Mouse (Mus musculus) hindbrain, embryonic 12.5 days (tissue): Measurements from ENCODE around the gene Timm17a. TPM values are rescaled to one million over a fixed set of nuclear protein-coding genes. Genes with fewer than 3 reads are reported as not detected.

Source experiments
- ATAC-seq: fragments of 200-750 bp; cut with Nextera tagmentation; 2 replicates; pipeline ENCODE4 v1.8.0; 2017; ENCODE audit warnings: moderate TSS enrichment; ENCODE audit not compliant: low FRiP score
- H3K27ac ChIP-seq: fragments of 300-500 bp; sonication (generic); 2 replicates; pipeline ENCODE4 v1.5.1; 2016; ENCODE audit warnings: mild to moderate bottlenecking
- H3K27me3 ChIP-seq: fragments of 300-500 bp; sonication (generic); 2 replicates; pipeline ENCODE4 v1.6.1; 2016; ENCODE audit warnings: mild to moderate bottlenecking
- H3K36me3 ChIP-seq: fragments of 300-500 bp; sonication (generic); 2 replicates; pipeline ENCODE4 v1.6.1; 2016; ENCODE audit warnings: mild to moderate bottlenecking
- H3K4me1 ChIP-seq: fragments of 300-500 bp; sonication (generic); 2 replicates; pipeline ENCODE4 v1.6.1; 2016
- H3K4me2 ChIP-seq: fragments of 300-500 bp; sonication (generic); replicated peaks from 2 replicates; pipeline ENCODE4 v1.6.1; 2016; ENCODE audit warnings: mild to moderate bottlenecking
- H3K4me3 ChIP-seq: fragments of 300-500 bp; sonication (generic); 2 replicates; pipeline ENCODE4 v1.5.1; 2016; ENCODE audit warnings: mild to moderate bottlenecking
- H3K9ac ChIP-seq: fragments of 300-500 bp; sonication (generic); 2 replicates; pipeline ENCODE4 v1.6.1; 2016; ENCODE audit warnings: mild to moderate bottlenecking, moderate library complexity
- H3K9me3 ChIP-seq: fragments of 300-500 bp; sonication (generic); replicated peaks from 2 replicates; pipeline ENCODE4 v1.6.1; 2016; ENCODE audit warnings: mild to moderate bottlenecking
- WGBS: fragments of 180-500 bp; shearing (Covaris S2); methylation state at CpG from one replicate; pipeline ENCODE4 v1.1.7; 2016; 5-methylcytosine and 5-hydroxymethylcytosine counted together
- polyA plus RNA-seq: library from polyadenylated mRNA; unstranded; fragments of >200 nt; fragmentation: Nextera tagmentation; extraction: Ambion mirVana; gene quantifications from 2 replicates; pipeline ENCODE4 v1.2.1, GENCODE M21; 2016

Gene Timm17a
- polyA plus RNA-seq, 1 experiment from 2014 or later, result 141 TPM

GRCm38 (mm10) chr1:135324571-135324970 is 11.0 kb upstream of the Timm17a start, which contains the start of gene Lmod1:
TSS of gene Lmod1 (plus strand) at chr1:135324807.
- 20% methylated on average over 8 of the region's 8 CpGs for WGBS
- Histone ChIP-seq H3K4me1 (0 out of 2 replicates have a peak, but pooled peaks cover 3% of the 10 kb centered on the region), H3K4me3 (no peak within 1 kb of the TSS), H3K4me2 (peak within 1 kb of the TSS; percentile 8; the same call in 1 of the 2 replicates), H3K27me3 (peaks cover 8% of the 10 kb centered on the region), H3K9me3 (no peaks in the 10 kb centered on the region), H3K9ac (no peak within 1 kb of the TSS), H3K36me3 (no peaks in the 10 kb centered on the region), H3K27ac (no peak within 1 kb of the TSS)
- no peak for ATAC-seq

GRCm38 (mm10) chr1:135323367-135323901 is 9.9 kb upstream of the Timm17a start:
- no peak for ATAC-seq
- H3K27ac ChIP-seq, result no peak overlapping the region
- 81% methylated on average over 7 of the region's 7 CpGs for WGBS

GRCm38 (mm10) chr1:135312201-135312600 is 1.4 kb downstream of the Timm17a start:
- peaks cover 29% of the 10 kb centered on the region for H3K36me3 ChIP-seq
- no peak overlapping the region for H3K27ac ChIP-seq
- no peaks in the 10 kb centered on the region for H3K27me3 ChIP-seq
- H3K4me1 ChIP-seq, result peaks cover 16% of the 10 kb centered on the region
- WGBS, result 91% methylated on average over 4 of the region's 4 CpGs
- H3K9ac ChIP-seq, result no peak overlapping the region
- H3K4me3 ChIP-seq, result peak overlapping the region; percentile 56
- no peak for ATAC-seq
- H3K4me2 ChIP-seq, result peak overlapping the region; percentile 72
- no peaks in the 10 kb centered on the region for H3K9me3 ChIP-seq

More at GRCm38 (mm10) chr1:135323367-135323901, 9.9 kb upstream of the Timm17a start:
- Histone ChIP-seq H3K4me3 (no peak overlapping the region), H3K4me2 (no peak overlapping the region), H3K27me3 (peaks cover 8% of the 10 kb centered on the region), H3K9ac (no peak overlapping the region), H3K9me3 (no peaks in the 10 kb centered on the region), H3K4me1 (0 out of 2 replicates have a peak, but pooled peaks cover 3% of the 10 kb centered on the region), H3K36me3 (no peaks in the 10 kb centered on the region)

DNA sequence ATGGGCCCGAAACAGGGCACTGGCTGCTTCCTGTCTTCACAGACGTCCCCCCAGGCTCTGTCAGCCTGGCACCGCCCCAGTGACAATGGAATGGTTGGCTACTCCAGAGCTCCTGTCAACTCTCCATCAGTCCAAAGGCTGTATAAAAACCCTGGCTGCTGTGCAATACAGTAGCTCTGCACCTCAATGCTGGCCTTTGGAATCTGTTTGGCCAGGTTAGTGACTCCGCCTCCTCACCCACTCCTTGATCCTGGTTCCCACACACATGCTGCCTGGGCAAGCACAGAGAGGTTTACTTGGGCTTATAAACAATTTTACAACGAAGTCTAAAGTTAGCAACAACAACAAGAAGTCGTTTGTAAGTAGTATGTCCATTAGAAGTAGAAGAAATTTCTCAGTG is 2.2 kb downstream of the Timm17a start:
- Histone ChIP-seq H3K27ac (no peak overlapping the region), H3K4me1 (peaks cover 16% of the 10 kb centered on the region), H3K4me2 (no peak overlapping the region), H3K9ac (no peak overlapping the region), H3K27me3 (no peaks in the 10 kb centered on the region), H3K9me3 (no peaks in the 10 kb centered on the region), H3K36me3 (peaks cover 37% of the 10 kb centered on the region), H3K4me3 (no peak overlapping the region)
- no peak for ATAC-seq
- WGBS, result 80% methylated on average over 6 of the region's 6 CpGs

GRCm38 (mm10) chr1:135290908-135291307 is 22.7 kb downstream of the Timm17a start:
- H3K9ac ChIP-seq, result no peak overlapping the region
- no peak for ATAC-seq
- 0 out of 2 replicates have a peak, but pooled peaks cover 3% of the 10 kb centered on the region for H3K4me1 ChIP-seq
- H3K9me3 ChIP-seq, result no peaks in the 10 kb centered on the region
- no peak overlapping the region for H3K4me3 ChIP-seq
- 74% methylated on average over 5 of the region's 5 CpGs for WGBS
- H3K36me3 ChIP-seq, result peaks cover 16% of the 10 kb centered on the region
- H3K27me3 ChIP-seq, result no peaks in the 10 kb centered on the region
- no peak overlapping the region for H3K4me2 ChIP-seq
- H3K27ac ChIP-seq, result no peak overlapping the region

DNA sequence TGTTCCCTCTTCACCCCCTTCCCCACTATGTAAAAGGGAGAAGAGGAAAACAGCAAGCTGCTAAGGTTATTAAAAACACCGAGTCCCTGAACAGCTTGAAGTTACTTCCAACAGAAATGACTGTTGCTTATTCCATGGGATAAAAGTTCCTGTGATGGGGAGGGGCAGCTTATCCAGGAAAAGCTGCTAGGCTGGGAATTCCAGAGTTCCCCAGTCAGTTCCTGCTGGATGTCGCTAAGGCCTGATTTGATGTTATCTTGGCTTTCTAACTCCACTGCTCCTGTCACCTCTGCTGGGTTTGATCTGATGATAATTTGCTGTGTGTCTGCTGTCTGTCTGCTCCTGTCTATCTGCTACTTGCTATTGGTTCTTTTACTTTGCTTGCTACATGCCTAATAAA is 27.3 kb downstream of the Timm17a start:
- no peak overlapping the region for H3K9ac ChIP-seq
- WGBS, result 78% methylated on average over 2 of the region's 2 CpGs
- no peak overlapping the region for H3K27ac ChIP-seq

GRCm38 (mm10) chr1:135283826-135284291 is 29.7 kb downstream of the Timm17a start, which contains the start of gene Rnpep:
TSS of gene Rnpep (minus strand) at chr1:135284084.
- peak within 1 kb of the TSS; percentile 72 for H3K4me3 ChIP-seq
- peaks cover 1% of the 10 kb centered on the region; the same call in 1 of the 2 replicates for H3K36me3 ChIP-seq
- no peaks in the 10 kb centered on the region for H3K9me3 ChIP-seq
- WGBS, result under 1% methylated on average over 39 of the region's 39 CpGs
- H3K4me2 ChIP-seq, result peak within 1 kb of the TSS; percentile 62
- peak within 1 kb of the TSS; percentile 86 for H3K27ac ChIP-seq
- H3K4me1 ChIP-seq, result peaks cover 14% of the 10 kb centered on the region
- peak; percentile 92 for ATAC-seq
- H3K9ac ChIP-seq, result peak within 1 kb of the TSS; percentile 84
- no peaks in the 10 kb centered on the region for H3K27me3 ChIP-seq

More for the DNA sequence above, 27.3 kb downstream of the Timm17a start:
- Histone ChIP-seq H3K4me2 (no peak overlapping the region), H3K4me3 (no peak overlapping the region), H3K4me1 (peaks cover 17% of the 10 kb centered on the region), H3K27me3 (no peaks in the 10 kb centered on the region), H3K9me3 (no peaks in the 10 kb centered on the region), H3K36me3 (no peaks in the 10 kb centered on the region)
- ATAC-seq, result no peak

GRCm38 (mm10) chr1:135283287-135283825 is 30.2 kb downstream of the Timm17a start:
- WGBS, result 1% methylated on average over 48 of the region's 48 CpGs
- ATAC-seq, result peak; percentile 79
- Histone ChIP-seq H3K9me3 (no peaks in the 10 kb centered on the region), H3K27ac (peak overlapping the region; percentile 86), H3K4me1 (peaks cover 14% of the 10 kb centered on the region), H3K9ac (peak overlapping the region; percentile 84), H3K4me3 (peak overlapping the region; percentile 72), H3K36me3 (peaks cover 6% of the 10 kb centered on the region), H3K27me3 (no peaks in the 10 kb centered on the region), H3K4me2 (peak overlapping the region; percentile 62)

- 40% methylated on average over 13 of the region's 13 CpGs for WGBS
These were observed 30.9 kb downstream of the Timm17a start for GRCm38 (mm10) chr1:135282536-135283286.

GRCm38 (mm10) chr1:135281841-135282240 is 31.7 kb downstream of the Timm17a start:
- peaks cover 14% of the 10 kb centered on the region for H3K4me1 ChIP-seq
- ATAC-seq, result no peak
- H3K4me2 ChIP-seq, result no peak overlapping the region
- WGBS, result 94% methylated on average over 17 of the region's 17 CpGs
- no peak overlapping the region for H3K27ac ChIP-seq
- no peak overlapping the region for H3K4me3 ChIP-seq
- H3K27me3 ChIP-seq, result no peaks in the 10 kb centered on the region
- H3K9me3 ChIP-seq, result no peaks in the 10 kb centered on the region
- H3K36me3 ChIP-seq, result peaks cover 21% of the 10 kb centered on the region
- no peak overlapping the region for H3K9ac ChIP-seq

More at GRCm38 (mm10) chr1:135282536-135283286, 30.9 kb downstream of the Timm17a start:
- H3K27ac ChIP-seq, result peak overlapping the region; percentile 86; the same call in 1 of the 2 replicates
- H3K27me3 ChIP-seq, result no peaks in the 10 kb centered on the region
- H3K9me3 ChIP-seq, result no peaks in the 10 kb centered on the region
- H3K9ac ChIP-seq, result peak overlapping the region; percentile 84
- ATAC-seq, result 0 out of 2 replicates have a peak, but pooled peaks have one; percentile 4
- peak overlapping the region; percentile 72 for H3K4me3 ChIP-seq
- H3K4me2 ChIP-seq, result peak overlapping the region; percentile 62
- peaks cover 13% of the 10 kb centered on the region for H3K36me3 ChIP-seq
- peaks cover 14% of the 10 kb centered on the region for H3K4me1 ChIP-seq

- peaks cover 32% of the 10 kb centered on the region for H3K36me3 ChIP-seq
- no peak for ATAC-seq
These were observed 32.9 kb downstream of the Timm17a start for GRCm38 (mm10) chr1:135280646-135281045.

GRCm38 (mm10) chr1:135271371-135271770 is 42.2 kb downstream of the Timm17a start:
- WGBS, result 92% methylated on average over 9 of the region's 9 CpGs
- no peaks in the 10 kb centered on the region for H3K4me1 ChIP-seq
- no peaks in the 10 kb centered on the region for H3K9me3 ChIP-seq
- no peak overlapping the region for H3K4me3 ChIP-seq
- no peak overlapping the region for H3K4me2 ChIP-seq
- no peaks in the 10 kb centered on the region for H3K27me3 ChIP-seq
- no peak overlapping the region for H3K27ac ChIP-seq
- H3K36me3 ChIP-seq, result peaks cover 69% of the 10 kb centered on the region
- no peak for ATAC-seq
- H3K9ac ChIP-seq, result no peak overlapping the region

More at GRCm38 (mm10) chr1:135280646-135281045, 32.9 kb downstream of the Timm17a start:
- H3K9me3 ChIP-seq, result no peaks in the 10 kb centered on the region
- WGBS, result 91% methylated on average over 9 of the region's 9 CpGs
- no peaks in the 10 kb centered on the region for H3K27me3 ChIP-seq
- H3K27ac ChIP-seq, result no peak overlapping the region
- no peak overlapping the region for H3K4me2 ChIP-seq
- H3K4me3 ChIP-seq, result no peak overlapping the region
- no peak overlapping the region for H3K9ac ChIP-seq
- H3K4me1 ChIP-seq, result peaks cover 14% of the 10 kb centered on the region
